ENCODE assay signal across 9 mouse cellular contexts in genomic region chr12:78332107-78332506, GRCm38 (mm10).
DNase-seq lines count a peak whose midpoint lies in the region; ATAC-seq and TF ChIP-seq lines count a peak whose summit lies in the region.
"Had no signal": no experiment of that assay in that cellular context is flagged by ENCODE, and none has a peak within 500 bp of the region (broad histone marks: within the 10 kb centered on the region; RNA-seq: fewer than 3 reads in every experiment).

No protein-coding gene starts in this region.

- DNase-seq in heart, adult 2 months, result peak; percentile 30 to 57
- no peak for DNase-seq in heart, postnatal 25 days (ENCODE audit: low spot score)
- DNase-seq in Muller cell, postnatal 12 days (ENCODE audit: inconsistent ontology term), result peak; percentile 40
- DNase-seq in cerebellum, adult 9-10 months, result peak; percentile 72
- DNase-seq in forelimb bud, embryonic 11.5 days (ENCODE audit: low read depth, low spot score), result peak; percentile 49
- DNase-seq in limb, embryonic 11.5 days (ENCODE audit: low spot score), result peak; percentile 62
- DNase-seq in retina, postnatal 1 day, result peak; percentile 69
- DNase-seq: liver, embryonic 13.5 days had no signal

- no peaks in the 10 kb centered on the region for H3K4me1 ChIP-seq in heart, adult 2 months (ENCODE audit: control insufficient read depth, insufficient read depth, low read length)
- H3K4me1 ChIP-seq in kidney, embryonic 14.5 days (ENCODE audit: control insufficient read depth, insufficient read depth, low read length), result no peaks in the 10 kb centered on the region
- H3K4me1 ChIP-seq in limb, embryonic 11.5 days (ENCODE audit: control insufficient read depth, insufficient read depth, low read length), result no peaks in the 10 kb centered on the region

- peak; percentile 80 for TF ChIP-seq CTCF in heart, adult 2 months (IDR thresholded peaks at IDR 0.05)

- no peaks in the 10 kb centered on the region for H3K79me2 ChIP-seq in heart, adult 2 months (replicated peaks; ENCODE audit: control insufficient read depth, insufficient read depth, low read length)

- no peak for TF ChIP-seq POLR2A in heart, adult 2 months (IDR thresholded peaks at IDR 0.05; ENCODE audit: insufficient read depth, low read depth, low read length)

- H3K9me3 ChIP-seq in kidney, embryonic 14.5 days (ENCODE audit: control insufficient read depth, low read length), result no peaks in the 10 kb centered on the region
- no peaks in the 10 kb centered on the region for H3K9me3 ChIP-seq in limb, embryonic 11.5 days (ENCODE audit: control insufficient read depth, low read length)
- H3K9me3 ChIP-seq: liver, embryonic 13.5 days had no signal

- ATAC-seq in kidney, embryonic 14.5 days (ENCODE audit: low FRiP score, low TSS enrichment), result peak; percentile 79; the same call in 1 of the 2 replicates
- ATAC-seq in limb, embryonic 11.5 days (ENCODE audit: insufficient number of reproducible peaks, low FRiP score, low TSS enrichment, low read depth), result no peak

- H3K4me2 ChIP-seq in kidney, embryonic 14.5 days (replicated peaks; ENCODE audit: low read depth, low read length), result no peak overlapping the region
- H3K4me2 ChIP-seq in limb, embryonic 11.5 days (ENCODE audit: low read depth, severe bottlenecking), result no peak overlapping the region
- H3K4me2 ChIP-seq: liver, embryonic 13.5 days had no signal

- 53% methylated on average over 3 of the region's 3 CpGs for WGBS in heart, adult 2 months
- WGBS in kidney, embryonic 14.5 days, result 66% methylated on average over 3 of the region's 3 CpGs
- 71% methylated on average over 3 of the region's 3 CpGs for WGBS in limb, embryonic 11.5 days

- H3K27me3 ChIP-seq in heart, adult 2 months (ENCODE audit: control insufficient read depth, insufficient read depth, low read length), result no peaks in the 10 kb centered on the region
- no peaks in the 10 kb centered on the region for H3K27me3 ChIP-seq in kidney, embryonic 14.5 days (ENCODE audit: control insufficient read depth, insufficient read depth, low read length)
- H3K27me3 ChIP-seq in limb, embryonic 11.5 days (ENCODE audit: control insufficient read depth, insufficient read depth, low read length), result no peaks in the 10 kb centered on the region
- H3K27me3 ChIP-seq: liver, embryonic 13.5 days had no signal

- no peak overlapping the region for H3K9ac ChIP-seq in heart, adult 2 months (ENCODE audit: low read depth, low read length)
- no peak overlapping the region for H3K9ac ChIP-seq in kidney, embryonic 14.5 days (ENCODE audit: low read depth, low read length)
- H3K9ac ChIP-seq in limb, embryonic 11.5 days (ENCODE audit: low read length), result no peak overlapping the region
- H3K9ac ChIP-seq: liver, embryonic 13.5 days had no signal

- no peak overlapping the region for H3K27ac ChIP-seq in heart, adult 2 months
- no peak overlapping the region for H3K27ac ChIP-seq in kidney, embryonic 14.5 days (ENCODE audit: low read depth, low read length)
- no peak overlapping the region for H3K27ac ChIP-seq in limb, embryonic 11.5 days (replicated peaks; ENCODE audit: low read depth, low read length)
- H3K27ac ChIP-seq: liver, embryonic 13.5 days had no signal

- H3K4me3 ChIP-seq in heart, adult 2 months, result no peak overlapping the region
- H3K4me3 ChIP-seq in kidney, embryonic 14.5 days (ENCODE audit: low read length), result no peak overlapping the region
- no peak overlapping the region for H3K4me3 ChIP-seq in limb, embryonic 11.5 days (ENCODE audit: low read depth, low read length)
- H3K4me3 ChIP-seq: liver, embryonic 13.5 days had no signal

- TF ChIP-seq EP300 in heart, adult 2 months (IDR thresholded peaks at IDR 0.05; ENCODE audit: insufficient read depth, low read depth, low read length), result no peak

- H3K36me3 ChIP-seq in heart, adult 2 months (ENCODE audit: control insufficient read depth, insufficient read depth, low read length), result no peaks in the 10 kb centered on the region
- H3K36me3 ChIP-seq in kidney, embryonic 14.5 days (ENCODE audit: control insufficient read depth, insufficient read depth, low read length), result no peaks in the 10 kb centered on the region
- no peaks in the 10 kb centered on the region for H3K36me3 ChIP-seq in limb, embryonic 11.5 days (ENCODE audit: control insufficient read depth, insufficient read depth, low read length)
- H3K36me3 ChIP-seq: liver, embryonic 13.5 days had no signal

- intact Hi-C loops in heart, adult 2 months (cut with DNase I), result loop anchor here (5.0 to 10.0 kb wide), 2 partner anchors 105 to 483 kb away; partner anchors contain the start of gene Gphn
- intact Hi-C loops in heart, postnatal 25 days (cut with DNase I), result no loop called here
